Mouse (Mus musculus) right cerebral cortex, adult 2 months (tissue): ENCODE results near the gene Prr23a1.
A peak's percentile ranks its signal among the peaks of the same experiment; 100 is the strongest.

Source experiments
- DNase-seq, 2 experiments: peaks; one replicate each; pipeline ENCODE4 v3.0.0; 2021 to 2022; ENCODE audit warnings: low spot score in 2 of 2

Prr23a1 gene

DNA sequence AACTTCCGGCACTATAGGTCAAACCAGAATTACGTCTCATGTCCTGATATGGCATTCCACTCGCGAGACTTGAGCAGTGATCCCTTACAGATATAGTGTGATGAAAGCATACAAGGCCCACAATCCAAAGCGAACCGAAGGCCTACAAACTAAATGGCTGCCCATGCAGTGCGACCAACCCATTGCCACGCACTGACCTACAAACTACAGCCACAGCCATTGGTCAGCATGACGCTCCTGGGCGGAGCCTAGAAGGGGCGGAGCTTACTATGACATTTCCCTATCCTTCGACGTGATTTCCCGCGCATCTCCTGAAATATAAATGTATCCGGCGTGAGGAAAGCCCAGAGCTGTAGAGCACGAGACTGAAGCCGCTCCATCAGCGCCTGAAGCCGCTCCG, at the start of gene Prr23a1:
TSS of gene Prr23a1 (plus strand) at position 387 of the 400 bp plus-strand sequence.
- DNase-seq, result no peak

DNA sequence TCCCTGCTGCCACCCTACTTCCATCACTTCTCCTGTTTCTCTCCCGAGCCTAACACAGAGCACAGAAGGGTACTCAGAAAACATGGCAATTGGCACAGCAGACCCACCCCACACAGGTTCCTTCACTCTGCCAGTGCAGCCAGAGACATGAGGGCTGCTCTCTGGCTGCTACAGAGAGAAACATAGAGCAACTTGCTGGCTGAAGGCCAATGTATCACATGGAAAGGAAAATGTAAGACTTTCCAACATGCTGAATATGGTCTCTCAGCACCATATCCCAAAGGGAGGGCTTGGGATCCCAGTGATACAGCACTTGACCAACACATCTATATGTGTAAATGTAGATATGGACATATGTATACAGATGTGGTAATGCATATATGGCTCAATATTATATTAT, 43.3 kb upstream of the Prr23a1 start:
- no peak for DNase-seq

DNA sequence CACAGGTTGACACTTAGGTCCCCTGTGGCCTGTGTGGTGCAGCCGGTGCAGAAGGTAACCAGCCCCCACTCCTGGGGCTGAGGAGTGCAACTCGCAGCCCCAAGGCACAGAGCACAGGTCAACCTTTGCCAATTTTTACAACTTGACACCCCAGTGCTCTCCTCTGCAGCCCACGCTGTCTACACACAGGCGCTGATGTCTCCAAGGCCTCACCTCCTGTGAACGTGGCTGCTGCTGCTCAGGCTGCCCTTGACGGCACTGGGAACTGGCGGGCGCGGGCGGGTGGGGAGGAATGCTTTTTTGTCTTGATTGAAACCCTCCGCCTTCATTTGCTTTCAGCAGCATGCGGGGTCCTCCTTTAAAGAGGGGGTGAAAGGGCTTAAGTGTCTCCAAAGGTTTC, 38.3 kb upstream of the Prr23a1 start:
- DNase-seq, result no peak

DNA sequence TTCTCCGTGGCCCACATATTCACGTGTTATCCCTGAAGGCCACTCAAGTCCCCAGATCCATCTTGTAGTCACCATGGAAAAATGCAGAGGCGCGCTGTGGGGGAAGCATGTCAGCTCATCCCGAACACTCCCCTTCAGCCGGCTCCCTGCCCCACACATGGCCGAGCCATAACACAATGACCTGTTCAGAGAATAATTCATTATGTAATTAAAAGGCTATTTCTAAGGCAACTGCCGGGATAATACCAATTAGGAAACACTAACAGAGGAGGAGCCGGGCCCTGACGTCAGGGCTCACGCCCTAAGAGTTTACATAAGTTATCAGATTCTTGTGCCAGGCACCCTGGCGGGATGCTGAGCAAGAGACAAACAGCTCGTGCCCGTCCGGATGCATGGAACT, 36.8 kb upstream of the Prr23a1 start:
- no peak for DNase-seq

DNA sequence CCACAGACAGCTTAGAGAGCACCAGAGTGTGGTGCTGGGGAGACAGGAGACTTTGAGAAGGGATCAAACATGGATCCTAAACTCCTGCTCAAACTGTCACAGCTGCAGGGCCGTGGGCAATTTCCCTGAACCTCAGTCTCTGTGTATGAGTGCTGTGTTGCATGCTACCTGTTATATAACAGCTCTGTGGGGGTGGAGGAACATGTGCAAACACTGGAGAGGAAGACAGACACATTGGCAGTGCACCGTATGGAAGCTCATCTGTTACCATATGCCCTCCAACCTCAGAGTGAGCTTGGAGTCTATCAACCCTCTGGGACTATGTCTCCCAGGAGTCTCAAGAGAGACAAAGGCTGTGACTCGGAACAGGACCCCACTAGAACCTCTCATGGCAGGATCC, 36.4 kb upstream of the Prr23a1 start:
- DNase-seq, result peak in 1 of 2 experiments; percentile 7

DNA sequence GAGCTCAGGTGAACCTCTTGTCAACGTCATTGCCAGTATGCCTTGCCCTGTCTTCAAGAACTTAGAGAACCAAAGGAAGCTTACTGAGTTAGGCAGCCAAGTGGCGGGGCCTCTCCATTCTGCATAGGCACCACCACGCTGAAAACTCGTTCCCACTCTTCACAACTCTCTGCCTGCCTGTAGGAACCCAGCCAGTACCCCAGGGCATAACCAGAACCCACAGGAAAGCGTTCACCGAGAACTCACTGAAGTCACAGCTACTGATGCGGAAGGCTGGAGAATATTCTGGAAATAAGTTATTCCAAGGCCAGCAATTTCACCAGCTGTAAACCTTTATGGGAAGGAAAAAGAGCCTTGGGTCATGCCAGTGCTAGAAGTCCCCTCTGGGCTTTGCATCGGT, 34.7 kb upstream of the Prr23a1 start:
- no peak for DNase-seq

DNA sequence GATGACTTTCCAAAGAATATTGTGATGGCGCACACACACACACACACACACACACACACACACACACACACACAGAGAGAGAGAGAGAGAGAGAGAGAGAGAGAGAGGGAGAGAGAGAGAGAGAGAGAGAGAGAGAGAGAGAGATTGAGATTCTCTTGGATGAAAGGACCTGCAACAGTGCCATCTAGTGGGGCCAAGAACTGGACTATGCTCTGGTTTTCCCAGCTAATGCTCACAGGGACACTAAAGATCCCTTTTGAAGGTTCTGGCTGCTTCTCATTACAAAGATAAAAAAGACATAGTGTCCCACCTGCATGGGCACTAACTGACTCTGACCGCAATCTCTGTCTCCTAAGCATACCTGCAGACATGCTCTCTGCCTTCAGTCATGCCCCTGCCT, 32.8 kb upstream of the Prr23a1 start:
- peak; percentile 59 to 70 for DNase-seq

DNA sequence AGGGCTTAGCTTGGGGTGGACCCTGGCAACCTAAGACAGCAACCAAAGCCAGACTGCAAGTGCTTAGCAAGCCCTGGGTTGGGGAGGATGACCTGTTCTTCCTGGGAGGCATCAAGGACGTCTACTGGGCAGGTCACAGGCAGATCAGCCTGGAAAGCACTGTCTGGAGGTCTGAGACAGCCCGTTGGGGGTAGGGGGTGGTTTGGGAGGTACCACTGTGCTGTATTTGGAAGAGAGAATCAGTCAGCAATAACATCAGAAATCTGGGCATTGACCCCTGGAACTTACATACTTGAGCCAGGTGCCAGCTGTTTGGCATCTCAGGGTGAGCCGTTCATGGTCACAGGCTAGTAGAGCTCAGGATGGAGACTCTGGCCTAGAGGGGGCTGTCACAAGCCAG, 26.2 kb upstream of the Prr23a1 start:
- DNase-seq, result no peak

DNA sequence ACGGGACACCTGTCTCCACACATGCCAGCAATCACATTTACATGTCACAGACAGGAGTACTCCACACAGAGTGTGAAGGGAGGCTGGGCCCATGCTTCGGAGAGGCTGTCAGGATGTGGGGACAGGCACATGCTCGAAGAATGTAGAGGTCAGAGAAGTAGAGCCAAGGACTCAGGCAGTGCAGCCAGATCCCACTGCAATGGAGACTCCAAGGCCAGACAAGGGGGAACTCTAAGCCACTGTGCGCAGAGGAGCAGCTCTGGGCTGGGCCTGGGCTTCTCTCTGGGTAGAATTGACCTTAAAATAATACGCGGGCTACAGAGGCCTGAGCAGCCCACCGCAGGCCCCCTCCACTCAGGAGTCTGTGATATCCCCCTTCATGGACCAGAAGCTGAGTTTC, 24.7 kb upstream of the Prr23a1 start:
- DNase-seq, result no peak

DNA sequence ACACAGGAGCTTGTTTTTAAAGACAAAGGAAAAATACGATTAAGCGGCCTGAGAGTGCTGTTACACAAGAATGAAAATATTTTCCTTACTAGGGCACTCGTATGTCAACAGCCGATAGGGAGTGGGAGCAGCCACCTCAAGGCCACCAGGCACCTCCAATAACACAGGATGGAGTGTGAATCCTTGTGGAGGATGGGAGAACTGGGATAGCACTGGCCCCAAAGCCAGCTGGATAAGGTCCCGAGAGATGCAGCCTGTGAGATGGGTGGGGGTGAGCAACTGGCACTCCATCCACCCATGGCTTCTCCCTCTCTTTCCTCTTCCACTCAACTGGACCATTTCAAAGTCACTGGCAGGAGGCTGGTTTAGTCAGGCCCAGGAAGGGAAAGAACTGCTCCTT, 23.3 kb upstream of the Prr23a1 start:
- no peak for DNase-seq

DNA sequence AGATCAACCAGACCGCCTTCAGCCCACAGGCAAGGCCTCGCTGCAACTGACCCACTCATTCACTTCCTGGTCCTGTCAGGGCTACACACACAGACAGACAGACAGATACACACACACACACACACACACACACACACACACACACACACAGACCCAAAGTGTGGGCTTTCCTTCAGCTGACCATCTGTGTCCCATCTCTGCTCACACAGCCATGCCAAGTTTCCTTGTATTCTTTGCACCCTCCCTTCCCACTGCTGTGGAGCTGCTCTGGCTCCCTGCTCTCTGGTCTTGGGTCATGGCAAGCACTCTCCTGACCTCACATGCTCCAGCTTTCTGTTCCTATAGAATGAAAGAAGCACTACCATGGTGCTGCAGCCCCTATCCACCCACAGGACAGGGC, 22.8 kb upstream of the Prr23a1 start:
- no peak for DNase-seq

DNA sequence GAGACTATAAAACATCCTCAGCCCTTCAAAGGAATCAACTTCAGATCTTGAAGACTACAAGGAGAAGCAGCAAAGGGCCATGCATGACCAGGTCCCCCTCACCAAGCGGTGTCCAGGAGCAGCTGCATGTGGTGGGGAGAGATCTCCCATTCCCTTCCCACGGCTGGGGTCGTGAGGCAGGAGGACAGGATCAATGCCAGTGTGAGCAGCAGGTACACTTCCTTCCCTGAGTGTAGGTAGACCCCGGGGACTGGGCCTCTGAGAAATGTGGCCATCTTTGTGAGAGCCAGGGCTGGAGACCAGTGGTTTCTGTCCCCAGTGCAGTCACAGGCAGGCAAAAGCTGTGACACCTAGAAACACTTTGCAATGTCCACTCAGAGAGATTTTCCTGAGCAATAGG, 21.8 kb upstream of the Prr23a1 start:
- DNase-seq, result no peak

DNA sequence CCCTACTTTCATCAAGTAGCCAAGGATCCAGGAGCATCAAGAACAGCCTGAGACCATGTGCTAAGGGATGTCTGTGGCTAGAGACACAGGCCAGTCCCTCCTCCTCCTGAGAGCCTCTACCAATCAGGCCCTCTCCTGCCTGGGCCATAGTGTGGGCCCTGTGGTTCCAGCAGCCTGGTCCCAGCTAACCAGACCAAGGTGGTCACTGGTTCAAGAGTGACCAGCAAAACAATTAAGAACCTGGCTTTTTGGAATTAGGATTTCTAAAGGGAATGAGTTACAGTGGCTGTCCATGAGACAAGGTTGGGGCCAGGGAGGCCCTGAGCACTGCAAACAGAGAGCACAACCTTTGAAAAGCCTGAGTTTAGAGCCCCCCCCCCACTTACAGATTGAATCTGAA, 21.2 kb upstream of the Prr23a1 start:
- DNase-seq, result no peak

DNA sequence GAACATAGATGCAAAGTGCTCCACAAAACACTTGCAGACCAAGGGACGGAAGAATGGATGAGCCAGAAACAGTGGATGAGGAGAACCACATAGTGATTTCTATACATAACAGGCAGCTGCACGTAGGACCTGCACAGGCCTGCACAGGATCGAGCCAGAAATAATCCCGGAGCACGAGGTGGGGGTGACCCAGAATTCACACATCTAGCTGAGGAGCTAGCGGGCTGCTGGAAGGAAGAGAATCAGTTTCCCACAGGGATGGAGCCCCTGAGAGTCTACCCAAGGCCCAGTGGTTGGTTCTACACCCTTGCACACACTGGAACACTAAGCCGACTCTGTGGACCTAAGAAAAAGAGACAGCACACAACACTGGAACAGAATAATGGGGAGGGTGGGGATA, 18.5 kb upstream of the Prr23a1 start:
- DNase-seq, result no peak

DNA sequence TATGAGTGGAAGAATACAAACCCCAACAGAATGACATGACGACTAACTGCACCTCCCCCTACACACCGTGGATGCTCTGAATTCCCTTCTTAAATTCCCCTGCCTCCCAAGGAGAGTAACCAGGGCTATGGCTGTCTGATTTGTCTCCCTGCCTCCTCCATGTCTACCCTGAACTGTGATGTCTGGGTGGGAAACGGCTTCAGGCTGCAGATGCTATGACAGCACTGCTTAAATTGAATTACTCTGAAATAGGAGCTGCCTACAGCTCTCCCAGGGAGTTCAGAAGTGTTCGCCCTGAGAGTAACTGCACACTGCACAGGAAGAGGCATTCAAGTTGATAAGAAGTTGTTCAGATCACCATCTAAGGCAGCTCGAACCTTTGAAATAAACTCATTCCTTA, 12.8 kb upstream of the Prr23a1 start:
- no peak for DNase-seq

DNA sequence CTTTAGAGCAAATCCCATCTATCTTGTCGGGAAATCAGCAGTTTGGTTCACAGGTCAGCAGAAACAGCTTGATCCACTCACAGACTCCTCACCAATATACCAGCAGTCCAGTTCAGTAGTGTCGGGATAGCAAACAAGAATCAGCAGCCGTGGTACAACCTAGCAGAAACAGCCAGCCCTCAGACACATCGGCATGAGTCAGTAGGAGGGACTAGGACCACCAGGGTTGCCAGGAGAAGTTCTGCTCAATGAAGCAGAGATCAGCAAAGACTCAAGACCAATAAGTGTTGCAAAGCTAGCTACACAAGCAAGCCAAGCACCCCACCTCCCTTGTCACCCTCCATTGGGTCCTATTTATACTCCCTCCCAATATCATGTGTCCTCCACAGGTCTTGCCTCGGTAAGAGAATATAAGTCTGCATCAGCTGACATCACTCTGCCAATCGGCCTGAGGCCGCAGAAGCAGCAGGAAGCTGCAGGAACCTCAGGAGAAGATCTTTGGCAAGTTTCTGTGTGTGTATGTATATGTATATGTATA, 4.7 kb upstream of the Prr23a1 start:
- no peak for DNase-seq

DNA sequence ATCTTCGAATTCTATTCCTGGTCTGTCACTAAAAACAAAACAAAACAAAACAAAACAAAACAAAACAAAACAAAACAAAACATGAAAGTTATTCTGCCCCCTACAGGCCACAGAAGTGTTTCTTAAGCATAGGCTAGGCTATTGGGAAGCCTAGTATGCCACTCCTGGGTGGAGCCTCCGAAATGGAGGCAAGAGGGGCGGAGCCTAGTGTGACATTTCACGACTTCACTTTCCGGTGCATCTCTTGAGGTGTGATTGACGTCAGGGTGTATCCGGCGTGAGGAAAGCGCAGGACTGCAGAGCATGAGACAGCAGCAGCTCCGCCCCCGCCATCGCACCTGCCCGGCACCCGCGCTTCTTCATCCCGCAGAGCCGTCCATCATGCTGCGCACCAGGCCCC, 13.9 kb downstream of the Prr23a1 start, which contains the start of gene Prr23a2:
TSS of gene Prr23a2 (plus strand) at position 285 of the 400 bp plus-strand sequence.
- no peak for DNase-seq

DNA sequence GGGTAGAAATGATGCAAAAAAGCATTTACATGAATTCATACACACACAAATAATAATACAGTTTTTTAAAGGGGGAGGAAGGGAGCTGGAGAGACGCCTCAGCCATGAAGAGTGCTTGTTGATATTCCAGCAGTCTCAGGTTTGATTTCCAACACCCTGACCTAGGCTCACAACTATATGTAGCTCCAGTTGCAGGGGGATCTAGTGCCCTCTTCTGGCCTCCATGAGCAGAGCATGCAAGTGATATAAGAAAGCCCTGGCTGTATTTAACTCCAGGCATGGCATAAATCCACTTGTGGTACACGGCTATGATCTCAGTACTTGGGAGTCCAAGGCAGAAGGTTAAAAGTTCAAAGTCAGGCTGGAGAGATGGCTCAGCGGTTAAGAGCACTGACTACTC, 21.2 kb downstream of the Prr23a1 start:
- DNase-seq, result no peak

DNA sequence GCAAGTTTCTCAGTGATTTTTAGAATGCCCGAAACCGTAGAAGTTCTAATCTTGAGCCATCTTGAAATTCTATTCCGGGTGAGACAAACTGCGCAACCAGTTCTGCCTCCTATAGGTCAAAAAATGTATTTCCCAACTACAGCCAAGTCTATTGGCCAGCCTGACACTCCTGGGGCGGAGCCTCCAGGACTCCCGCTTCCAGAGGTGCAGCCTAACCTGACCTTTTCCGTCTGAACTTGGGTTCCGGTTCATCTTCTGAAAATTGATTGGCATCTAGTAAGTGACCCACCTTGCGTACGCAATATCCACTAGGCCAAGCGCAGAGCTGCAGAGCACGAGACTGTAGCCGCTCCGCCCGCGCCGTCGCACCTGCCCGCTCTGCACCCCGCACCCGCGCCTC, 22.3 kb downstream of the Prr23a1 start, which contains the start of gene Prr23a3:
TSS of gene Prr23a3 (plus strand) at position 197 of the 400 bp plus-strand sequence.
- DNase-seq, result no peak
